Mouse (Mus musculus) A20 (cell line): ENCODE data around the gene Zranb3.
A peak's percentile ranks its signal among the peaks of the same experiment; 100 is the strongest.
"Not testable (repeated sequence)": the region's sequence is repeated elsewhere in the genome, so short reads cannot be mapped to it uniquely, and the experiment has no call there.

Experiments used
- DNase-seq: peaks from one replicate; pipeline ENCODE4 v3.0.0-alpha.2; 2011; ENCODE audit warnings: low read depth, low spot score

Zranb3 gene

GRCm38 (mm10) chr1:128060655-128061344 lies 42.0 kb downstream of the Zranb3 start:
- DNase-seq, result no peak

GRCm38 (mm10) chr1:128058625-128059024 lies 44.2 kb downstream of the Zranb3 start:
- no peak for DNase-seq

GRCm38 (mm10) chr1:128057269-128057668 lies 45.6 kb downstream of the Zranb3 start:
- peak; percentile 33 for DNase-seq

DNA sequence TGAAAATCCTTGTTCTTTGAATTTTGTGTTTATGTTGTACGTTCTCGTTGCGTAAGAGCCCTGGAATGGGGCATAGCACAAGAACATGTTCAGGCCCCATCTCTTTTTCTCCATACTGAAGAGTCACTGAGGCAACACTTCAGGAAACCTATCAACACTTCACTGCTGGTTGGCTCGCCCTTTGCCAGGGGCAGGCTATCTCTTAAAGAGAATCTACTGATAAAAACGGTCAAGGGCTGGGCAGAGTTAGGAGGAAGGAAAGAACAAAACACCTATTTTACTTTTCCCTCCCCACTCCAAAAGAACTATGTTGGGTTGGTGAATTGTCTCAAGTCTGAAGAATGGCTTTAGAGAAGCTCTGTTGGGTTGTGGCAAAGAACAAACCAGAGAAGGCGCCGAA lies 55.9 kb downstream of the Zranb3 start:
- DNase-seq, result no peak

GRCm38 (mm10) chr1:128046455-128046854 lies 56.4 kb downstream of the Zranb3 start:
- no peak for DNase-seq

GRCm38 (mm10) chr1:128044181-128044580 lies 58.7 kb downstream of the Zranb3 start:
- no peak for DNase-seq

- no peak for DNase-seq
These were observed 66.6 kb downstream of the Zranb3 start for GRCm38 (mm10) chr1:128036296-128036695.

DNA sequence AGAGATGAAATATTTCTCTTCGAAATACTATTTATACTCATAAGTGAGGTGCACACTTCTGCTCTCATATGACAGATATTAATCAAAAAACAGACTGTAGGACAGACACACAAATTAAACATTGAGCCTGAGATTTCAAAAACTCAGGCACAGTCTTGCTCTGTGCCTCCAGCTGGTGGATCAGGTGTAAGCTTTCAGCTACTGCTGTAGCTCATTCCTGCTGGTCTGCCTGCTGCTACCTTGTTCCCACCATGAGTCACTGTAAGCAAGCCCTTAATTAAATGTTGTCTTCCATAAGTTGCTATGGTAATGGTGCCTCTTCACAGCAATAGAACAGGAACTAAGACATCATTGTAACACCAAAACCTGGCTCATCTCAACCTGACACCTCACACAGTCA lies 70.7 kb downstream of the Zranb3 start:
- no peak for DNase-seq

GRCm38 (mm10) chr1:128031524-128031923 lies 71.3 kb downstream of the Zranb3 start:
- no peak for DNase-seq

DNA sequence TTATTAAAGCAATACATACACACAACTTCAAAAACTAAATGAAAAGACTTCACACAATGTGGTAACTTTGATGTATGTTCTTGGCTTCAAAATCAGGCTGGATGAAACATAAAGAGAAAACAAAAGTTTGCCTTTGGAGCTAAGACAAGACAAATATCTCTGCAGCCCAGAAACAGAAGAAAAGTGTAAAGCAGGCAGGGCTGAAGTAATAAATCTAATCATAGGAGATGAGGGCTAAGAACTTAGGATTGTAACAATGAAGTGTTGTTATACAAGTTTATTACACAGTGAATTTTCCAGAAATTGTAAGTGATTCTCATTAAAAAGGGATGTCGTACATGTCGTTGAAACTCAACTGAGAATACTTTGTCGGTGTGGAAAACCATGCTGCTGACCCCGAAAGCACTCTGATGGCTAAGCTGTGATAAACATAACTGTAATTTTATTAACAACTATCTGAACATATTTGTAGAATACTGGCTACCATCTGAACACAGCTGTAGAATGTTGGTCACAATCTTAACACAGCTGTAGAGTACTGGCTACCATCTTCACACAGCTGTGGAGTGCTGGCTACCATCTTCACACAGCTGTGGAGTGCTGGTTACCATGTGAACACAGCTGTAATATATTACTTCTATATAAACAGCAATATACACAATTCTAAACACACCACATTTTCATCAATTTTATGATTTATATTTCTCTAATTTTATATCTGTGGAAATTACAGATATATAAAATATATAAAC lies 78.3 kb downstream of the Zranb3 start:
- DNase-seq, result no peak

GRCm38 (mm10) chr1:128020001-128020770 lies 82.7 kb downstream of the Zranb3 start:
- DNase-seq, result no peak

- no peak for DNase-seq
These were observed 86.8 kb downstream of the Zranb3 start for GRCm38 (mm10) chr1:128016035-128016492.

DNA sequence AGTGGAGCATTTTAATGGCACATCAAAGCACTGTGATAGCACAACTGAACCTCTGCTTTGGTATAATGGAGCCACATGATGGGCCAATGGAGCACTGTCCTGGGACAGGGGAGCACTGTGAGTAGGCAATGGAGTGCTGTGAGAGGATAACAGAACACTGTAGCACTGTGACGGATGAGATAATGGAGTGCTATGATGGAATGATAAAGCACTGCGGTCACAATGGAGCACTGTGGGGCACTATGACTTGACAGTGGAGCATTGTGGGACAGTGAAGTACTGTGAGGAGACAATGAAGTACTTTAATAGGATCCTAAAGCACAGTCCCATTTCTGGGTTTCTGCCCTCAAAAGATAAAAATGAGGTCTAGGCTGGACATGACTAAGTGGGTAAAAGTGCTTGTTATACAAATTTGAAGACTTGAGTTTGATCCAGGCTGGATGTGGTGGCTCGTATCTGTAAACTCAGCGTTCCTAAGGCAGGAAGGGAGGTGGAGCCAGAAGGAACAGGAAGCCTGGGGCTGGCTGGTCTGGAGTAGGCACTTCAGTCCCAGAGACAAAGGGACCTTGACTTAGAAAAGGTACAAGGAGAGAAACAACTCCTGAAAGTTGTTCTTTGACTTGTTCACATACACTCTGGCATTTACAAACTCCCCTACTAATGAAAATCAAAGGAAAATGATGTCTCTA lies 89.0 kb downstream of the Zranb3 start:
- no peak for DNase-seq

DNA sequence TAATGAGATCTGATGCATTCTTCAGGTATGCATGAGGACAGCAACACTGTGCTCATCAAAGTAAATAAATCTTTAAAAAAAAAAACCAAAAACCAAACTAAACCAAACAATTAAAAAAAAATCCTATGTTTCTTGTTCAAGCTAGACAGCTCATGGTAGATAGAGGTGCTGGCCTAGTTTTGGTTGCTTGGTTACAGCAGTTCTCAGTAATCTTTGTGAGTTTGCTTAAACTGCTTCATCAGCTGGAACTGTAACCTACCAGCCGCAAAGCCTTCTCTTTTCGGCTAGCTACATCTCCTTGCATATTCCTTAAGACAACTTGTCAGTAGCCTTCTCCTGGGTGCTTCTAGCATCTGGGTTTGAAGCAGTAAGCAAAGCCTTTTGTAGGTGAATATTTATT lies 93.1 kb downstream of the Zranb3 start:
- no peak for DNase-seq

GRCm38 (mm10) chr1:128006042-128006600 lies 96.7 kb downstream of the Zranb3 start:
- DNase-seq, result not testable (repeated sequence)

DNA sequence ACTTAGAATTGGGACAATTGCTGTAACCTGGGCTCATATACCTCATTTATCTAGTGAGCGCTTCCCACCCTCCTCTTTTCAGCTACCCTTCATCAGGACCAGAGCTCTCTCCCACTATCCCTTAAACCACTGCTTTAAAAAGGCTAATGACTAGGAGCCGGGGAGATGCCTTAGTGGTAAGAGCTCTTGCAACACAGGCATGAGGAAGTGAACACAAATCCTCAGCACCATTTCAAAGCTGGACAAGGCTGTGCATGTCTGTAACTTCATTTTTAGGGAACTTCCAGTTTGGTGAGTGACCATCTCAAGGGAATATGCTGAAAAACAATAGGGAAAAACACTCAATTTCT lies 98.5 kb downstream of the Zranb3 start:
- DNase-seq, result no peak

- no peak for DNase-seq
These were observed 99.0 kb downstream of the Zranb3 start for GRCm38 (mm10) chr1:128003712-128004370.

DNA sequence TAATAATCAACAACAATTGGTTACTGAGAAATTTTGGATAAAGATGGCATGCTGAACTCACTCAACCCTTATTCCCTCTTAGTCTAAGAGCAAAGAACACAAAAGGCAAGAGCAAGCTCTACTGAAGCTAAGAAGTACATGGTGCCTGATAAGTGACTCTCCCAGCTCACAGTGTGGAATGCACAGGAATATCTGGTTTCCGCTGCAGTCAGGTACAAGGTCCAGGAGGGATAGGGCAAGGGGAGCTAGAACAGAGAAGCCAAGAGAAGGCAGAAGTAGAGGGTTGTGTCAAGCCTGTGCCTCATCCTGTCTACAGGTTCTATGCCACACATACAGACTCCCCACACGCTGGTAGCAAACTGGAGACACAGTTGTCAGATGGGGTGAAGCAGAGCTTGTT lies 100.7 kb downstream of the Zranb3 start:
- DNase-seq, result no peak

DNA sequence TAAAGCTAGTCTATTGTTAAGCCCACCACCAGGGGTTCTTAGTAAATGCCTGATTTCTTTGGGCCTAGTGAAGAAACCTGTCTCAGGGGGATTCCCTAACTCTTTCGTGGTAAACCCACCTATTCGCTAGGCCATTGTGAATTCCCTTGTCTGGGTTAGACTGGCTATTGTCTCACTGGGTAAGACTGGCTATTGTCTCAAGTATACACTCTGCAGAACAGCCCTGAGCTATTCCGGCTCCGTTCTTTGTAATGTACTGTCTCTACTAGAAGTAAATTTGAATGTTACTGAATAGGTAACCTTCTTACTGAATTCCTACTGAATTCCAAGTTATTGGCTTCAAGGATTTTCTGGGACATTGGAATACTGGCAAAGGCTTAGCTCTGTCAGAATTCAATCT lies 101.9 kb downstream of the Zranb3 start:
- DNase-seq, result not testable (repeated sequence)

DNA sequence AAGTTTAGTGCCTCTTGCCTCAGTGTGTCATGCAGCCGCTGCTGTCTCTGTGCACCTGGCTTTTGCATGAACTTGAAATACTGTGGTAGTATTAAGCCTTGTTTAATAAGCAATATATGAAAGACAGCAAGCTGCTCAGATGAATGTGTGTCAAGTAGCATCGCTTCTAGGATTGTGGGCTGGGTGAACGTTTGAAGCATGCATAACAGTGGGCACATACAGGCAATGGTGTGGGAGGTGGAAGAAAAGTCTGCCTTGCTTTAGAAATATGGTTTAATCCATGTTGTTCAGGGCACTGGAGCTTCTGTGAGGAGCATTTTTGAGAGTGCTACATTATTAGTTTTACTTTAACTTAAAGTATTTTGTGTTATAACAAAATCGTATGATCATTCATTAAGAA lies 109.0 kb downstream of the Zranb3 start:
- no peak for DNase-seq
